Mouse (Mus musculus): ENCODE measurements at regions not wholly inside any gene's neighbourhood (a gene's known extent, or its start where the extent isn't known, plus 50 kb on each side); places are given as distances from the start of the nearest gene placed in this dataset.

DNA sequence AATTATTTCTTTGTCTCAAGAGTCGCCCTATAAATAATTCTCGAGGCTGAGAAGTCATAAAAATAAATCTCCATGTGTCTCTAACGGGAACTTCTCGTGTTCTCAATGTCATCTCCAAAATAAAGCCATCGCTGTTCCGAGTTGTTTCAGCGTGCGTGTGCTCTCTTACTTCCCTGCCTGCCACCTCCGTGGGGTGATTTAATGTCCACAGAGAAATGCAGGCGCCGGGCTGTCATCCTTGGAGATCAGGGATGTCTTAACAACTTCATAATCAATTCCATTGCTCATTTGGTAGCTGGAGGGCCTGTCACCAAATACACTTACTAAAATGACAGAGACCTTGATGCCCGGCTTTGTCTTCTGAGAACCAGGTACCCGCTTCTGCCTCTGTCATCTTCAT lies 161.8 kb downstream of the Pmp22 start:
- no peak for TF ChIP-seq POLR2A (IDR thresholded peaks at IDR 0.05; ENCODE audit: insufficient read length, low read depth)
- TF ChIP-seq TCF12 (IDR thresholded peaks at IDR 0.05; ENCODE audit: insufficient read depth, poor library complexity, severe bottlenecking), result no peak
- TF ChIP-seq MAX (IDR thresholded peaks at IDR 0.05; ENCODE audit: low read depth), result no peak
- TF ChIP-seq USF1 (IDR thresholded peaks at IDR 0.05; ENCODE audit: low read depth), result no peak
- no peak for TF ChIP-seq E2F4 (IDR thresholded peaks at IDR 0.05; ENCODE audit: insufficient read depth)

Measured in myocyte (in vitro differentiated cells).